Mouse (Mus musculus) midbrain, embryonic 10.5 days (tissue): ENCODE data around the gene Nos1ap. TPM values are rescaled to one million over a fixed set of nuclear protein-coding genes. Genes with fewer than 3 reads are reported as not detected.

ENCODE experiments used
- DNase-seq: peaks from one replicate; pipeline ENCODE4 v3.0.0-alpha.2; 2017; ENCODE audit warnings: low spot score
- H3K27ac ChIP-seq: fragments of 300-500 bp; sonication (generic); replicated peaks from 2 replicates; pipeline ENCODE4 v1.5.1; 2016; ENCODE audit warnings: mild to moderate bottlenecking
- H3K27me3 ChIP-seq: fragments of 300-500 bp; sonication (generic); 2 replicates; pipeline ENCODE4 v1.6.1; 2016; ENCODE audit warnings: low read depth, mild to moderate bottlenecking; ENCODE audit not compliant: poor library complexity, severe bottlenecking
- H3K36me3 ChIP-seq: fragments of 300-500 bp; sonication (generic); 2 replicates; pipeline ENCODE4 v1.6.1; 2016; ENCODE audit warnings: mild to moderate bottlenecking, moderate library complexity
- H3K4me1 ChIP-seq: fragments of 300-500 bp; sonication (generic); 2 replicates; pipeline ENCODE4 v1.6.1; 2016
- H3K4me3 ChIP-seq: fragments of 300-500 bp; sonication (generic); 2 replicates; pipeline ENCODE4 v1.5.1; 2016; ENCODE audit warnings: mild to moderate bottlenecking, moderate library complexity
- H3K9me3 ChIP-seq: fragments of 300-500 bp; sonication (generic); replicated peaks from 2 replicates; pipeline ENCODE4 v1.6.1; 2016; ENCODE audit warnings: mild to moderate bottlenecking
- WGBS: fragments of 180-500 bp; shearing (Covaris S2); methylation state at CpG from one replicate; pipeline ENCODE4 v1.1.7; 2016; 5-methylcytosine and 5-hydroxymethylcytosine counted together
- polyA plus RNA-seq: library from polyadenylated mRNA; unstranded; fragments of >200 nt; fragmentation: Nextera tagmentation; extraction: Ambion mirVana; gene quantifications from 2 replicates; pipeline ENCODE4 v1.2.1, GENCODE M21; 2016

Gene Nos1ap
- polyA plus RNA-seq, 1 experiment from 2014 or later: 7.9 TPM

GRCm38 (mm10) chr1:170373750-170374149 is 215.9 kb downstream of the Nos1ap start:
- Histone ChIP-seq H3K27ac (no peak overlapping the region), H3K27me3 (no peaks in the 10 kb centered on the region), H3K36me3 (no peaks in the 10 kb centered on the region), H3K4me3 (no peak overlapping the region), H3K9me3 (no peaks in the 10 kb centered on the region), H3K4me1 (no peaks in the 10 kb centered on the region)
- DNase-seq: no peak
- 91% methylated on average over 2 of the region's 2 CpGs for WGBS

DNA sequence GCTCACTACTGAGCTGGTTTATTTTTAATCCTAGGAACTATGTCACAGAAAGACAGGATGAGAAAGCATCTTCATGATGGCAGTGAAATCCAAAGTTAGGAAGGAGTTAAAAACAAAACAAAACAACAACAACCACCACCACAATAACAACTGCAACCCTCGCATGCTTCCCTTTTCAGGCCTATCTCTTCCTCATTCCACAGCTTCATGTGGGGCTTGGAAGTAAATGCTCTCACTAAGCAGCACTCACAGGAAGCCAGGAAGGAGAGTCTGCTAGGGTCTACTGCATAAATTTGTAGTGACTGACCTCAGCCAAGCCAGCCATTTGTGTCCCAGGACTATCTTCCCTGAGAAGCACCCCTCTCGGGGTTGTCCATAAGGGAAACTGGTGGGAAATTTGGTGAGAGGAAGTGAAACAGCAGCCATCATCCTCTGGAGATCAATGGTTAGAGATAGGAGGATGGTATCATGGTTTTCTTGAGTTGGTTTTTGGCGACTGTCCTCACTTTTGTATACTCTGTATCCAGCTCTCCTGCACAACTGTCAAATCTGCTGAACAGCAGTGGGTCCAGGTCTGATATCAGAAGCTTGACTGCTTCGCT is 218.4 kb downstream of the Nos1ap start:
- H3K4me1 ChIP-seq: peaks cover 14% of the 10 kb centered on the region
- H3K27me3 ChIP-seq: no peaks in the 10 kb centered on the region
- H3K9me3 ChIP-seq: no peaks in the 10 kb centered on the region
- H3K36me3 ChIP-seq: no peaks in the 10 kb centered on the region
- WGBS: 84% methylated on average over 4 of the region's 4 CpGs
- no peak overlapping the region for H3K4me3 ChIP-seq
- DNase-seq: no peak
- no peak overlapping the region for H3K27ac ChIP-seq

DNA sequence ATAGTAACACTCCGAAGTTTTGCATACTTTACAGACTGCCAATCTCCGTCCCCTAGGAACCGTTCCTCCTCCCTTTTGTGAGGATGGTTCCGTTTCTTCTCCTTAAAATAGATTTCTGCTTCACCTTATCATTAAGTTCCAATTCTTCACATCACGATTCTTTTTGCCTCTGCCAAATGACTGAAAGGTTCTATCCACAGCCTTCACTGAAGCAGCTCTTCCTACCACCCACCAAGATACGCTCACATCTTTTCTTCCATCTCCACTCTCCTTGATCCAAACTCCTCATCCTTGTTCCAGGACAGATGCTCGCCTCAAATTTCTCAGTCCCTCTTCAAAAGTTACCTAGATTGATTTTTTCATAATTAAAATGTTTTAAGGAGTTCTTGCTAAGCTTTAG is 220.8 kb downstream of the Nos1ap start:
- Histone ChIP-seq H3K27ac (no peak overlapping the region), H3K4me3 (no peak overlapping the region), H3K4me1 (peaks cover 14% of the 10 kb centered on the region), H3K27me3 (no peaks in the 10 kb centered on the region), H3K9me3 (no peaks in the 10 kb centered on the region), H3K36me3 (no peaks in the 10 kb centered on the region)
- no peak for DNase-seq
- WGBS: 95% methylated on average over 7 of the region's 7 CpGs

GRCm38 (mm10) chr1:170366981-170367700 is 222.5 kb downstream of the Nos1ap start:
- Histone ChIP-seq H3K27ac (no peak overlapping the region), H3K4me3 (no peak overlapping the region)
- 54% methylated on average over 7 of the region's 7 CpGs for WGBS

GRCm38 (mm10) chr1:170363746-170364145 is 225.9 kb downstream of the Nos1ap start:
- Histone ChIP-seq H3K4me3 (no peak overlapping the region), H3K27ac (no peak overlapping the region), H3K36me3 (no peaks in the 10 kb centered on the region), H3K4me1 (peaks cover 21% of the 10 kb centered on the region), H3K9me3 (no peaks in the 10 kb centered on the region), H3K27me3 (no peaks in the 10 kb centered on the region)
- WGBS: 82% methylated on average over 3 of the region's 3 CpGs
- no peak for DNase-seq

More at GRCm38 (mm10) chr1:170366981-170367700, 222.5 kb downstream of the Nos1ap start:
- no peaks in the 10 kb centered on the region for H3K9me3 ChIP-seq
- no peaks in the 10 kb centered on the region for H3K36me3 ChIP-seq
- no peaks in the 10 kb centered on the region for H3K27me3 ChIP-seq
- H3K4me1 ChIP-seq: peaks cover 14% of the 10 kb centered on the region
- no peak for DNase-seq

- no peak overlapping the region for H3K4me3 ChIP-seq
- no peaks in the 10 kb centered on the region for H3K9me3 ChIP-seq
- DNase-seq: no peak
- no peaks in the 10 kb centered on the region for H3K36me3 ChIP-seq
- peaks cover 7% of the 10 kb centered on the region for H3K4me1 ChIP-seq
- 71% methylated on average over 10 of the region's 10 CpGs for WGBS
- H3K27me3 ChIP-seq: no peaks in the 10 kb centered on the region
- H3K27ac ChIP-seq: no peak overlapping the region
Observed at GRCm38 (mm10) chr1:170360183-170360915, 229.3 kb downstream of the Nos1ap start.

DNA sequence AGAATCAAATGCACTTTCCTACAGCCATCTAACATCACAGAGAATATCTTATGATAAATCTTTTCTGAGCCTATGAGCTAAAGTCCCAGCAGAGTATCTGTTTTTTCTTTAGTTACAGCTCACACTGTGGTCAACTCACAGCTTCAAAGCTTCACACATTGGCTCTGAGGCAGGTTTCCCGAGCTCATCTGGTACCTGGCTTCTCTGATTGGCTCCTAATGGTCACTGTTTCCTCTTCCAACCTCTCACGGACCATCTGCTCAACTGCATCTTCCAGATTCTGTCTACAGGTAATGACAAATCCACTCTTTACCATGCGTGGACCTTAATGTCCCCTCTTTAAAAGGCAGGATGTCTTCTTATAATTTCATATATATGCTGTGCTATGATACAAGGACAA is 236.3 kb downstream of the Nos1ap start:
- H3K36me3 ChIP-seq: no peaks in the 10 kb centered on the region
- WGBS: 72% methylated on average over 3 of the region's 3 CpGs
- no peak overlapping the region for H3K27ac ChIP-seq
- H3K9me3 ChIP-seq: no peaks in the 10 kb centered on the region
- DNase-seq: no peak
- H3K4me1 ChIP-seq: no peaks in the 10 kb centered on the region
- no peak overlapping the region for H3K4me3 ChIP-seq
- no peaks in the 10 kb centered on the region for H3K27me3 ChIP-seq

- Histone ChIP-seq H3K4me1 (no peaks in the 10 kb centered on the region), H3K9me3 (no peaks in the 10 kb centered on the region), H3K27ac (no peak overlapping the region), H3K4me3 (no peak overlapping the region), H3K36me3 (no peaks in the 10 kb centered on the region), H3K27me3 (no peaks in the 10 kb centered on the region)
- no peak for DNase-seq
Observed at GRCm38 (mm10) chr1:170351080-170351479, 238.6 kb downstream of the Nos1ap start.

- Histone ChIP-seq H3K9me3 (no peaks in the 10 kb centered on the region), H3K27me3 (peaks cover 5% of the 10 kb centered on the region; the same call in 1 of the 2 replicates), H3K4me1 (peaks cover 11% of the 10 kb centered on the region; the same call in 1 of the 2 replicates), H3K27ac (no peak overlapping the region), H3K4me3 (no peak overlapping the region), H3K36me3 (no peaks in the 10 kb centered on the region)
- WGBS: 89% methylated on average over 3 of the region's 3 CpGs
- no peak for DNase-seq
Observed at GRCm38 (mm10) chr1:170346266-170346665, 243.4 kb downstream of the Nos1ap start.

DNA sequence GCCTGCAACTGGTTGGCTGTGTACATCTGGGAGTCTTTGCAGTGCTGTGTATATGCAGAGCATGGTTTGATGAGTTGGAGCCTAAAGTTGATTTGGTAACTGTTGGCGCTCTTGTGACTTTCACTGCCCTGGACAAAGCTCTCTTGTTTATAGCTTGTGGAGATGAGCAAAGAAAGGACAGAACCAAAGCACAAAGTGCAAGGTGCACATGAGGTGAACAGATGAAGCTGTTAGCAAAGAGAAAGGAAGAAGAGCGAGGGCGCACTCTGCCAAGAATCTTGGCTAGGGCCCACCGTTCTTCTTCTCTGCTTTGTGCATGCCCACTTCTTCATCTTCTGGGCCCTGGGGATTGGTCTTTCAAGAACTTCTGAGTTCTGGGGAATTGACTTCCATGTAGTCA is 245.8 kb downstream of the Nos1ap start:
- no peaks in the 10 kb centered on the region for H3K36me3 ChIP-seq
- WGBS: 93% methylated on average over 4 of the region's 4 CpGs
- no peak overlapping the region for H3K4me3 ChIP-seq
- peaks cover 5% of the 10 kb centered on the region; the same call in 1 of the 2 replicates for H3K27me3 ChIP-seq
- peaks cover 11% of the 10 kb centered on the region; the same call in 1 of the 2 replicates for H3K4me1 ChIP-seq
- H3K9me3 ChIP-seq: no peaks in the 10 kb centered on the region
- no peak overlapping the region for H3K27ac ChIP-seq
- DNase-seq: no peak

DNA sequence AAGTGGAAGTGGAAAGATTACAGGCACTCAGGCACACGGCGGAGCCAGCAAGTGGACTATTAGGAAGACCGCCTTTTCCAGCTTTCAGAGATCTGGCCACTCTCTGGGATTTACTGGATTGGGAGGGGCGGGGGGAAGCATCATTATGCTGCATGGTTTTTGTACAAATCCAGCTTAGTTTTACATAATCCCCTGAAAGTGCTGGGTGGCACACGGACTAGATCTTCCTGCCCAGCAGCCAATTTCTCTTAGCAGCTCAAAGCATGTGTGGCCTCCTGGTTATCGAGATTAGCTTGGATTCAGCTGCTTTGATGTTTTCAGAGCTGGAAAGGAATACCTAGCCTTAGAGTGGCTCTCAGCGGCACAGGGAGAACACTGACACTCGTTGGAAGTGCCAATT is 246.6 kb downstream of the Nos1ap start:
- DNase-seq: no peak

DNA sequence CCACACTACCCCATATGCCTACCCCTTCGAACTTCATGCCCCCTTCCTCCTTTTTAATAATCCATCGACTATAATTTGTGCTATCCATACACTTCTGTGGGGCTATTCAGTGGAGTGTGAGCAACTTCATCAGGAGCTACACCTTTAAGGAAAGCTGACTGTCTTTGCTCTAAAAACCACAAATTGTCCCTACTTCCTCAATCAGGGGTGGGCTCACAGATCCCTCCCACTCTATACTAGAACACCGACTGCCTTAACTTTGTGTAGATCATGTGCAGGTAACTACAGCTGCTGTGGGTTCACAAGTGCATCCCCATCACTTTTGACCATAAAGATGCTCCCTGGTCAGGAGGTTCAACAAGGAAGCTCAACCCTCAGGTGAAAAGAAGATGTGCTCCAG is 249.7 kb downstream of the Nos1ap start:
- WGBS: 89% methylated on average over 3 of the region's 3 CpGs
- H3K27ac ChIP-seq: no peak overlapping the region
- peaks cover 11% of the 10 kb centered on the region; the same call in 1 of the 2 replicates for H3K4me1 ChIP-seq
- DNase-seq: no peak
- no peaks in the 10 kb centered on the region for H3K36me3 ChIP-seq
- H3K4me3 ChIP-seq: no peak overlapping the region
- H3K9me3 ChIP-seq: no peaks in the 10 kb centered on the region
- H3K27me3 ChIP-seq: peaks cover 5% of the 10 kb centered on the region; the same call in 1 of the 2 replicates

More for the DNA sequence above, 246.6 kb downstream of the Nos1ap start:
- H3K4me3 ChIP-seq: no peak overlapping the region
- H3K4me1 ChIP-seq: peaks cover 11% of the 10 kb centered on the region; the same call in 1 of the 2 replicates
- no peak overlapping the region for H3K27ac ChIP-seq
- H3K27me3 ChIP-seq: peaks cover 5% of the 10 kb centered on the region; the same call in 1 of the 2 replicates
- 61% methylated on average over 8 of the region's 8 CpGs for WGBS
- H3K9me3 ChIP-seq: no peaks in the 10 kb centered on the region
- no peaks in the 10 kb centered on the region for H3K36me3 ChIP-seq

DNA sequence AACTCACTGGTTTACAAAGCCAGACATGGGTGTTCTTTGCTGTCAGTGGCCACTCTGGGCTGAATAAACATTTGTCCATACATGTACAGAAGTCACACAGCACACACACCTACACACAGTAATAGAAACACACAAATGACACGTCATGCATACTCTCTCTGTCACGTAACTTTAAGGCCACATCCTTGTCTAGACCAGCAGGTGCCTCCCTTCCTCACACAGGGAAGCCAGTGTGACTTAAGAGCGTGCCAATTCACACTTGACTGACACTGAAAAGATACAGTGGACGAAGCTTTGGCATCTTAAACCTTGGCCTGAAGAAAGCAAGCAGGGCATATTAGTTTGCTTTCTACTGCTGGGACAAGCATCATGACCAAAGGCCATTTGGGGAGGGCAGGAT is 256.9 kb downstream of the Nos1ap start:
- H3K4me1 ChIP-seq: peaks cover 6% of the 10 kb centered on the region
- no peak overlapping the region for H3K27ac ChIP-seq
- WGBS: 77% methylated on average over 4 of the region's 4 CpGs

More for the DNA sequence above, 256.9 kb downstream of the Nos1ap start:
- DNase-seq: no peak
- Histone ChIP-seq H3K27me3 (no peaks in the 10 kb centered on the region), H3K9me3 (no peaks in the 10 kb centered on the region), H3K4me3 (no peak overlapping the region), H3K36me3 (no peaks in the 10 kb centered on the region)
